Mouse (Mus musculus) neural tube, embryonic 12.5 days (tissue): ENCODE data around the gene Intu. TPM values are rescaled to one million over a fixed set of nuclear protein-coding genes. Genes with fewer than 3 reads are reported as not detected.

ENCODE experiments used
- ATAC-seq: fragments of 200-750 bp; cut with Nextera tagmentation; 2 replicates; pipeline ENCODE4 v1.8.0; 2017; ENCODE audit warnings: low read depth, mild to moderate bottlenecking, moderate TSS enrichment, moderate library complexity; ENCODE audit not compliant: low FRiP score
- H3K27ac ChIP-seq: fragments of 300-500 bp; sonication (generic); 2 replicates; pipeline ENCODE4 v1.5.1; 2016
- H3K27me3 ChIP-seq: fragments of 300-500 bp; sonication (generic); replicated peaks from 2 replicates; pipeline ENCODE4 v1.6.1; 2016; ENCODE audit warnings: mild to moderate bottlenecking
- H3K36me3 ChIP-seq: fragments of 300-500 bp; sonication (generic); 2 replicates; pipeline ENCODE4 v1.6.1; 2016; ENCODE audit warnings: mild to moderate bottlenecking
- H3K4me1 ChIP-seq: fragments of 300-500 bp; sonication (generic); 2 replicates; pipeline ENCODE4 v1.6.1; 2016
- H3K4me2 ChIP-seq: fragments of 300-500 bp; sonication (generic); replicated peaks from 2 replicates; pipeline ENCODE4 v1.6.1; 2016; ENCODE audit warnings: mild to moderate bottlenecking
- H3K4me3 ChIP-seq: fragments of 300-500 bp; sonication (generic); 2 replicates; pipeline ENCODE4 v1.5.1; 2016
- H3K9ac ChIP-seq: fragments of 300-500 bp; sonication (generic); 2 replicates; pipeline ENCODE4 v1.6.1; 2016; ENCODE audit warnings: mild to moderate bottlenecking
- H3K9me3 ChIP-seq: fragments of 300-500 bp; sonication (generic); 2 replicates; pipeline ENCODE4 v1.6.1; 2016; ENCODE audit warnings: mild to moderate bottlenecking
- WGBS: fragments of 180-500 bp; shearing (Covaris S2); methylation state at CpG from one replicate; pipeline ENCODE4 v1.1.7; 2016; 5-methylcytosine and 5-hydroxymethylcytosine counted together
- polyA plus RNA-seq: library from polyadenylated mRNA; unstranded; fragments of >200 nt; fragmentation: Nextera tagmentation; extraction: Ambion mirVana; gene quantifications from 2 replicates; pipeline ENCODE4 v1.2.1, GENCODE M21; 2016

Intu gene
- polyA plus RNA-seq, 1 experiment from 2014 or later = 5.1 TPM

- ATAC-seq = no peak
- no peak overlapping the region for H3K4me3 ChIP-seq
- H3K9ac ChIP-seq = no peak overlapping the region
- H3K36me3 ChIP-seq = peaks cover 14% of the 10 kb centered on the region
- H3K27ac ChIP-seq = no peak overlapping the region
- no peaks in the 10 kb centered on the region; the same call in 1 of the 2 replicates for H3K4me1 ChIP-seq
- WGBS = 74% methylated on average over 8 of the region's 8 CpGs
- no peaks in the 10 kb centered on the region for H3K9me3 ChIP-seq
- H3K4me2 ChIP-seq = no peak overlapping the region
- no peaks in the 10 kb centered on the region for H3K27me3 ChIP-seq
Measured at GRCm38 (mm10) chr3:40666861-40667719, 136.0 kb downstream of the Intu start.

- no peak overlapping the region for H3K9ac ChIP-seq
- no peaks in the 10 kb centered on the region for H3K27me3 ChIP-seq
- no peak overlapping the region for H3K27ac ChIP-seq
- WGBS = 76% methylated on average over 6 of the region's 6 CpGs
- H3K4me1 ChIP-seq = no peaks in the 10 kb centered on the region; the same call in 1 of the 2 replicates
- H3K4me2 ChIP-seq = no peak overlapping the region
- H3K4me3 ChIP-seq = no peak overlapping the region
- H3K36me3 ChIP-seq = peaks cover 14% of the 10 kb centered on the region
- no peak for ATAC-seq
- H3K9me3 ChIP-seq = no peaks in the 10 kb centered on the region
Measured at GRCm38 (mm10) chr3:40668889-40669288, 137.8 kb downstream of the Intu start.

GRCm38 (mm10) chr3:40669395-40669794 is 138.3 kb downstream of the Intu start:
- Histone ChIP-seq H3K9ac (no peak overlapping the region), H3K4me1 (no peaks in the 10 kb centered on the region; the same call in 1 of the 2 replicates), H3K36me3 (peaks cover 14% of the 10 kb centered on the region), H3K4me2 (no peak overlapping the region), H3K4me3 (no peak overlapping the region), H3K9me3 (no peaks in the 10 kb centered on the region), H3K27ac (no peak overlapping the region), H3K27me3 (no peaks in the 10 kb centered on the region)
- no peak for ATAC-seq
- 98% methylated on average over 3 of the region's 3 CpGs for WGBS

- Histone ChIP-seq H3K27me3 (no peaks in the 10 kb centered on the region), H3K27ac (no peak overlapping the region), H3K9me3 (no peaks in the 10 kb centered on the region), H3K4me2 (no peak overlapping the region), H3K9ac (no peak overlapping the region), H3K4me3 (no peak overlapping the region), H3K4me1 (no peaks in the 10 kb centered on the region), H3K36me3 (no peaks in the 10 kb centered on the region)
- 66% methylated on average over 1 of the region's 1 CpGs for WGBS
- 0 out of 2 replicates have a peak, but pooled peaks have one; percentile 41 for ATAC-seq
Measured at GRCm38 (mm10) chr3:40673515-40673914, 142.4 kb downstream of the Intu start.

GRCm38 (mm10) chr3:40674873-40675405 is 143.9 kb downstream of the Intu start:
- Histone ChIP-seq H3K27me3 (no peaks in the 10 kb centered on the region), H3K4me2 (no peak overlapping the region), H3K9me3 (no peaks in the 10 kb centered on the region), H3K27ac (no peak overlapping the region), H3K36me3 (no peaks in the 10 kb centered on the region), H3K4me3 (no peak overlapping the region), H3K4me1 (no peaks in the 10 kb centered on the region), H3K9ac (no peak overlapping the region)
- no peak for ATAC-seq
- 46% methylated on average over 8 of the region's 8 CpGs for WGBS

GRCm38 (mm10) chr3:40678856-40679255 is 147.8 kb downstream of the Intu start:
- Histone ChIP-seq H3K9ac (no peak overlapping the region), H3K9me3 (no peaks in the 10 kb centered on the region), H3K4me3 (no peak overlapping the region), H3K4me1 (no peaks in the 10 kb centered on the region), H3K27me3 (no peaks in the 10 kb centered on the region), H3K4me2 (no peak overlapping the region), H3K36me3 (peaks cover 13% of the 10 kb centered on the region; the same call in 1 of the 2 replicates), H3K27ac (no peak overlapping the region)
- WGBS = 74% methylated on average over 1 of the region's 1 CpGs
- ATAC-seq = no peak

GRCm38 (mm10) chr3:40682404-40682803 is 151.3 kb downstream of the Intu start:
- Histone ChIP-seq H3K9me3 (no peaks in the 10 kb centered on the region), H3K4me3 (no peak overlapping the region), H3K4me1 (peaks cover 12% of the 10 kb centered on the region), H3K27me3 (no peaks in the 10 kb centered on the region), H3K9ac (no peak overlapping the region), H3K36me3 (peaks cover 14% of the 10 kb centered on the region; the same call in 1 of the 2 replicates), H3K27ac (no peak overlapping the region), H3K4me2 (no peak overlapping the region)
- no peak for ATAC-seq
- 45% methylated on average over 11 of the region's 11 CpGs for WGBS

GRCm38 (mm10) chr3:40683171-40683570 is 152.1 kb downstream of the Intu start:
- H3K4me1 ChIP-seq = peaks cover 17% of the 10 kb centered on the region
- ATAC-seq = no peak
- no peaks in the 10 kb centered on the region for H3K9me3 ChIP-seq
- H3K9ac ChIP-seq = no peak overlapping the region
- H3K36me3 ChIP-seq = peaks cover 14% of the 10 kb centered on the region; the same call in 1 of the 2 replicates
- H3K4me2 ChIP-seq = no peak overlapping the region
- 91% methylated on average over 18 of the region's 18 CpGs for WGBS
- H3K4me3 ChIP-seq = no peak overlapping the region
- no peaks in the 10 kb centered on the region for H3K27me3 ChIP-seq
- H3K27ac ChIP-seq = no peak overlapping the region

- no peak overlapping the region for H3K4me2 ChIP-seq
- H3K27ac ChIP-seq = no peak overlapping the region
- peaks cover 17% of the 10 kb centered on the region for H3K4me1 ChIP-seq
- no peak overlapping the region for H3K9ac ChIP-seq
- peaks cover 10% of the 10 kb centered on the region; the same call in 1 of the 2 replicates for H3K36me3 ChIP-seq
- H3K27me3 ChIP-seq = no peaks in the 10 kb centered on the region
- no peaks in the 10 kb centered on the region for H3K9me3 ChIP-seq
- 9% methylated on average over 3 of the region's 3 CpGs for WGBS
- peak; percentile 84 for ATAC-seq
- no peak overlapping the region for H3K4me3 ChIP-seq
Measured at GRCm38 (mm10) chr3:40685855-40686515, 154.9 kb downstream of the Intu start.

GRCm38 (mm10) chr3:40686836-40687235 is 155.8 kb downstream of the Intu start:
- ATAC-seq = peak; percentile 78
- Histone ChIP-seq H3K4me3 (no peak overlapping the region), H3K4me2 (no peak overlapping the region), H3K9ac (no peak overlapping the region), H3K4me1 (peaks cover 17% of the 10 kb centered on the region), H3K27ac (no peak overlapping the region), H3K27me3 (no peaks in the 10 kb centered on the region), H3K36me3 (peaks cover 10% of the 10 kb centered on the region; the same call in 1 of the 2 replicates), H3K9me3 (no peaks in the 10 kb centered on the region)
- WGBS = 19% methylated on average over 9 of the region's 9 CpGs

- Histone ChIP-seq H3K9ac (no peak overlapping the region), H3K27ac (no peak overlapping the region), H3K4me1 (peaks cover 17% of the 10 kb centered on the region), H3K9me3 (no peaks in the 10 kb centered on the region), H3K27me3 (no peaks in the 10 kb centered on the region), H3K4me2 (no peak overlapping the region), H3K4me3 (no peak overlapping the region), H3K36me3 (peaks cover 12% of the 10 kb centered on the region; the same call in 1 of the 2 replicates)
- 69% methylated on average over 3 of the region's 3 CpGs for WGBS
- ATAC-seq = no peak
Measured at GRCm38 (mm10) chr3:40687588-40687987, 156.5 kb downstream of the Intu start.

- WGBS = 91% methylated on average over 6 of the region's 6 CpGs
- no peak for ATAC-seq
- H3K9ac ChIP-seq = no peak overlapping the region
- H3K9me3 ChIP-seq = no peaks in the 10 kb centered on the region
- peaks cover 9% of the 10 kb centered on the region for H3K4me1 ChIP-seq
- H3K4me2 ChIP-seq = no peak overlapping the region
- no peak overlapping the region for H3K4me3 ChIP-seq
- no peaks in the 10 kb centered on the region for H3K27me3 ChIP-seq
- 0 out of 2 replicates have a peak, but pooled peaks cover 4% of the 10 kb centered on the region for H3K36me3 ChIP-seq
- H3K27ac ChIP-seq = no peak overlapping the region
Measured at GRCm38 (mm10) chr3:40691566-40691965, 160.5 kb downstream of the Intu start.
